Mouse (Mus musculus): ENCODE measurements at regions not wholly inside any gene's neighbourhood (a gene's known extent, or its start where the extent isn't known, plus 50 kb on each side); places are given as distances from the start of the nearest gene placed in this dataset.

DNA sequence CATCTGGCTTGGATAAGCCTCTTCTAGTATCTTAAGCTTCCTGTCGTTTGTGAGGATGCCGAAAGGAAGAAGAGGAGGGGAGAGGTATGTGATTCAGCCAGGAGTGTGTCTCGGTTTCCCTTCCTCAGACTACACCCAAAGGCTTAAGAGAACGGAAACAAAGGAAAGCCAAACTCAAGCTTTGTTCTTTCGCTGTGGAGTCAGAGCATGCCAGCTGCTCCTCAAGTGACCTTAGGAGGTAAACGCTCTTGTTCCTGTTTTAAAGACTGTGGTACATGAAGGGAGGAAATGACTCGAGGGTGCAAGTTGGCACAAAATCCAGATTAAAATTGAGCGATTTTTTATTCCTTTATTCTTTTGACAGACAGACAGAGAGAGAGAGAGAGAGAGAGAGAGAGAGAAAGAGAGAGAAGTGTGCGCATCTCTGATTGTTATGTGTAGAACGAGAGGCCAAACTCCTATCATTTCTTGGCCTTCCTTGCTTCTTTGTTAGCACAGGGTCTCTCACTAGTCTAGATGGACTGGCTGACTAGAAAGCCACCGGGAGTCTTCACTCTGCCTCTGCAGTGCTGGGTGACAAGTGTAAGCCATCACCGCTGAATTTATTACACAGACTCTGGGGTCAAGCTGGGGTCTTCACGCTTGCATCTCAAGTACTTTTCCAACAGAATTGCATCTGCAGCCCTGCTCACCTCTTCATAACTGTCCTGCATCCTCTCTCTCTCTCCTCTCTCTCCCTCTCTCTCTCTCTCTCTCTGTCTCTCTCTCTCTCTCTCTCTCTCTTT is 151.5 kb upstream of the Pde3a start:
- WGBS = 60% methylated on average over 13 of the region's 13 CpGs
- no peak overlapping the region for H3K27ac ChIP-seq
- no peak overlapping the region for H3K9ac ChIP-seq
- H3K4me1 ChIP-seq = no peaks in the 10 kb centered on the region
- H3K4me2 ChIP-seq = no peak overlapping the region
- H3K27me3 ChIP-seq (replicated peaks) = no peaks in the 10 kb centered on the region
- H3K36me3 ChIP-seq (replicated peaks) = no peaks in the 10 kb centered on the region
- ATAC-seq (replicated peaks) = no peak
- no peak overlapping the region for H3K4me3 ChIP-seq
- no peaks in the 10 kb centered on the region for H3K9me3 ChIP-seq

DNA sequence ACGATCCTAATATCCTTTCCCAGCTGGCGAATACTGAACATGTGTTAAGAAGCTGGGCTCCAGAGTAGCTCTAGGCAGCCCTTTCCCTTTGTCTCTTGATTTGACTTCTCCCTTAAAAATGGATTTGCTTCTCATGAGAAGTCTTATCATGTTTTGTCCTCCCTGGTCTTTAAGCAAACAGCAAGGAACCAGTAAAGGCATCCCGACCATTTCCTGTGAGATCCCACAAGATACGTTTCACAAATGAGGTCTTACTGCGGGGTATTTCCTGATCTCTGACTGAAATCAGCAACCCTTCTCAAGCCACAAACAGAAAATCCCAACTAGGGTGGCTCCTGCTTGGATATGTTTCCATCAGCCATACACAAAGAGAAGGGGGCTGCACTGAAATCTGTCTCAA is 130.8 kb upstream of the Pde3a start:
- no peak overlapping the region for H3K27ac ChIP-seq
- no peaks in the 10 kb centered on the region for H3K27me3 ChIP-seq (replicated peaks)
- no peak for ATAC-seq (replicated peaks)
- H3K4me1 ChIP-seq = no peaks in the 10 kb centered on the region
- no peaks in the 10 kb centered on the region for H3K9me3 ChIP-seq
- no peak overlapping the region for H3K9ac ChIP-seq
- no peak overlapping the region for H3K4me2 ChIP-seq
- 75% methylated on average over 5 of the region's 5 CpGs for WGBS
- H3K4me3 ChIP-seq = no peak overlapping the region
- no peaks in the 10 kb centered on the region for H3K36me3 ChIP-seq (replicated peaks)

DNA sequence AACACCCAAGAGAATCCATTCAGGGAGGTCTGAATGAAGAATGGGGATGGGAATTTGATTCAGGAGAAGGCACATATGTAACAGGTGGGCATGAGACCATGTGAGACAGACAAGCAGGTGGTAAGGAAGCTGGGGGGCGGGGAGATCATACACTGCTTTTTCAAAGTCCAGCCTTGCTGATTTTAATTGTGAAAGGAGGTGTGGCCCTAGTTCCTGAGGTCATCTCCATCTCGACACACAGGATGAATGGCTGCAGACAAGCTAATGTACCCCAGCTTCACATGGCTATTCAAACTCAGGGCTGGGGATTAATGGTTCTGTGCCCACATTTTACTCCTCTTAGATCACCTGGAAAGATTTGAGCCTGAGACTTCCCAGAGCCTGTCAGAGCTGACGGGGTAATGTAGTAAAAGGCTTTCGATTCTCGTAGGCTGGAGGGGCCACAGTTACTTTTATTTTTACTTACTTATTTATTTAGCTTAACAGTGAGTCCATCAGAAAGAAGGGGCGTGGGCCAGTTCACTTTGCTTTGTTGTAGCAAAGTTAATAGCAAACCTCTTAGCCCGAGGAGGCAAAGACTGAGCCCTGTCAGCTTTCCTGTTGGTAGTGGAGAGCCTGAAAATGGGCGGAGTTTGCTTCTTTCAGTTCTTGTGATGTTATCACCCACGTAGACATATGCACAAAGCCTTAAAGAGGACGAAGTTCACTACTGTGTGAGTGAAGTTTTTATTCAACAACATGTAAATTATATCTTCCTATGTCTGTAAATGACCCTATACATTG is 122.3 kb upstream of the Pde3a start:
- Histone ChIP-seq H3K27ac (no peak overlapping the region), H3K36me3 (replicated peaks) (no peaks in the 10 kb centered on the region), H3K4me1 (no peaks in the 10 kb centered on the region), H3K4me2 (no peak overlapping the region), H3K4me3 (no peak overlapping the region), H3K9me3 (no peaks in the 10 kb centered on the region), H3K9ac (no peak overlapping the region), H3K27me3 (replicated peaks) (no peaks in the 10 kb centered on the region)
- 67% methylated on average over 10 of the region's 10 CpGs for WGBS
- ATAC-seq (replicated peaks) = no peak

DNA sequence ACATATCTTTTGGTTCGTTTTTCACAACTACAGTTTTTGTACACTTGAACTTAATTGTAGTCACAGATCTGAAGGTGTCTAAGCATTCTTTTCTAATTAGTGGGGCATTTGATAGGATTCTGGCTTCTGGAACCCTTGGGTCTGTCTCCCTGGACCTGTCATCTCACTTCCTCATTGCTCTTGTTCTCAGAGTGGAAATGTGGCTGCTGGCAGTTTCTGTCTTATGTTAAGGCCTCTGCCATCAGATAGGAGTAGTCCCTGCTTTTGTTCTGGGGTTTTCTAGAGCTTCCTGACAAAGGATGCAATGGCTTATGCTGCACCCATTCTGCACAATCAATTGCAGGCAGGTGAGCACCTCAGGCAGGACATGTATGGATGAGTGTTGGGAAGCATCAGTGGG is 119.5 kb upstream of the Pde3a start:
- no peak overlapping the region for H3K4me3 ChIP-seq
- 88% methylated on average over 1 of the region's 1 CpGs for WGBS
- no peaks in the 10 kb centered on the region for H3K9me3 ChIP-seq

DNA sequence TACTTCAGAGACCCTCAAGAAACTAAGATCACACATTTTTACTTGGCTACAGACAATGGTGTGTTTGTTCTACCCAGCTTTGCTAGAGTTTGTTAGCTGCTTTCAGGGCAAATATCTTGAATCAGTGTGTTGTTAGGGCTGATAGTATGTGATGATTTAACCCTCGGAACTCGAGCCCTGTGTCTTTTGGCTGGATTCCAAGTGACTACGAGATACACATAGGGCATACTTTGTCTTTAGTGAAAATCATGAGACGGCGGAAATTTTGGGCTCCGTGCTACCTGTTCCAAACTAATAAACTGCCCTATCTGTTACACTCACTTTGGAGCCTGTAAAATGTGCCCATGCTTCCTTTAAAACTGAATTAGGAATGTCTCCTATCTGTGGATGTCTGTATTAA is 114.9 kb upstream of the Pde3a start:
- 65% methylated on average over 6 of the region's 6 CpGs for WGBS
- no peak for ATAC-seq (replicated peaks)

More for the DNA sequence above, 119.5 kb upstream of the Pde3a start:
- Histone ChIP-seq H3K9ac (no peak overlapping the region), H3K27me3 (replicated peaks) (no peaks in the 10 kb centered on the region), H3K4me2 (no peak overlapping the region), H3K36me3 (replicated peaks) (no peaks in the 10 kb centered on the region), H3K4me1 (no peaks in the 10 kb centered on the region), H3K27ac (no peak overlapping the region)
- ATAC-seq (replicated peaks) = no peak

DNA sequence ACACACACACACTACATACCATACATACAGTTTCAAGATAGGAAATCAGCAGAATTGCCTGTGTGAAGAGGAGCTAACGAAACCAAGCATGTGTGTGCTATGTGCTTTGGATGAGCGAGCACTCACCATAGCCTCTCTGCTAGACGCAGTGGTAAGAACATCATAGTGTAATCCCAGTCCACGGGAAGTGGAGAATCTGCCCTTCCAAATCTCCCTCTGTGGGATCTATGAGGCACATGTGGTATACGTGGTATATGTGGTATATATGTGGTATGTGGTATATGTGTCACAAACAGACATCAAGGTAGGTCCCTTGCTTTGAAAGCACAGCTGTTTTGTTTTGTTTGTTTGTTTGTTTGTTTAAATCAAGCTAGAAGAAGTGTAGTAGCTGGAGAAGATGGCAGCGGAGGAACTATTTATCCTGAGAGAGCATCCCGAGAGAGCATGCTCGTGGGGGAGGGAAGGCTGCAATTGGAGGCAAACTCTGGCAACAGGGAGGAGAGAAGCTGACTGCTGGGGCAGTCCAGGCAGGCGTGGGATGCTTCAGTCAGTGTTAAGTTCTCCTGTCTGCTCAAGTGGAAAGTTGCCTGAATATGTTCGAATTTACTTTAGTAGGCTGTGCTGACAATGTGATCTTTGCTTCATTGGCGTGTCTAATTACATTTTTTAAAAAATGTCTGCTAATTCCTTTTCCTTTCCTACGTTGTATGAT is 112.2 kb upstream of the Pde3a start:
- H3K9me3 ChIP-seq = no peaks in the 10 kb centered on the region
- H3K4me1 ChIP-seq = no peaks in the 10 kb centered on the region
- no peaks in the 10 kb centered on the region for H3K27me3 ChIP-seq (replicated peaks)
- no peak for ATAC-seq (replicated peaks)
- no peak overlapping the region for H3K4me3 ChIP-seq
- no peak overlapping the region for H3K9ac ChIP-seq
- H3K36me3 ChIP-seq (replicated peaks) = no peaks in the 10 kb centered on the region
- no peak overlapping the region for H3K27ac ChIP-seq
- H3K4me2 ChIP-seq = no peak overlapping the region
- 65% methylated on average over 12 of the region's 12 CpGs for WGBS

More for the DNA sequence above, 114.9 kb upstream of the Pde3a start:
- Histone ChIP-seq H3K27me3 (replicated peaks) (no peaks in the 10 kb centered on the region), H3K4me2 (no peak overlapping the region), H3K9me3 (no peaks in the 10 kb centered on the region), H3K27ac (no peak overlapping the region), H3K4me3 (no peak overlapping the region), H3K36me3 (replicated peaks) (no peaks in the 10 kb centered on the region), H3K9ac (no peak overlapping the region), H3K4me1 (no peaks in the 10 kb centered on the region)

DNA sequence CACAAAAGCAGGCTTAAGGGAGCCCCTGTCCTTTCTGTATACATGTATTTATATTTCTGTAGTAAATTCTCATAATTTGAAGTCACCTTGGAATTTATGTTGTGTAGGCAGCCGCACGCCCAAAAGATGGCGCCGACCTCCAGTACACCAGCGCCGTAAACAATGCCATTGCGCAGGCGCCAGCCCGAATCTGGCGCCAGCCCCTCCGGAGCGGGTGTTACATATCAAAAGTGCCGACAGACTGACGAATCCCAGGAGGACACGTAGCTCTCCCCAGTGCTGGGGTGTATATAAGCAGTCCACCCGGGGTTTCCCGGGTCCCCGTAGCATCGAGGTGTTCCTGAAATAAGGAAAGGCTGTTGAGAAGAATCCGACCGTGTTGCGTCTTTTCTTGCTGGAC is 108.1 kb upstream of the Pde3a start:
- no peaks in the 10 kb centered on the region for H3K4me1 ChIP-seq
- WGBS = 94% methylated on average over 22 of the region's 22 CpGs
- H3K36me3 ChIP-seq (replicated peaks) = no peaks in the 10 kb centered on the region
- no peak overlapping the region for H3K4me2 ChIP-seq
- no peak overlapping the region for H3K4me3 ChIP-seq
- H3K27ac ChIP-seq = no peak overlapping the region
- H3K9me3 ChIP-seq = no peaks in the 10 kb centered on the region
- H3K9ac ChIP-seq = no peak overlapping the region
- ATAC-seq (replicated peaks) = no peak
- no peaks in the 10 kb centered on the region for H3K27me3 ChIP-seq (replicated peaks)

DNA sequence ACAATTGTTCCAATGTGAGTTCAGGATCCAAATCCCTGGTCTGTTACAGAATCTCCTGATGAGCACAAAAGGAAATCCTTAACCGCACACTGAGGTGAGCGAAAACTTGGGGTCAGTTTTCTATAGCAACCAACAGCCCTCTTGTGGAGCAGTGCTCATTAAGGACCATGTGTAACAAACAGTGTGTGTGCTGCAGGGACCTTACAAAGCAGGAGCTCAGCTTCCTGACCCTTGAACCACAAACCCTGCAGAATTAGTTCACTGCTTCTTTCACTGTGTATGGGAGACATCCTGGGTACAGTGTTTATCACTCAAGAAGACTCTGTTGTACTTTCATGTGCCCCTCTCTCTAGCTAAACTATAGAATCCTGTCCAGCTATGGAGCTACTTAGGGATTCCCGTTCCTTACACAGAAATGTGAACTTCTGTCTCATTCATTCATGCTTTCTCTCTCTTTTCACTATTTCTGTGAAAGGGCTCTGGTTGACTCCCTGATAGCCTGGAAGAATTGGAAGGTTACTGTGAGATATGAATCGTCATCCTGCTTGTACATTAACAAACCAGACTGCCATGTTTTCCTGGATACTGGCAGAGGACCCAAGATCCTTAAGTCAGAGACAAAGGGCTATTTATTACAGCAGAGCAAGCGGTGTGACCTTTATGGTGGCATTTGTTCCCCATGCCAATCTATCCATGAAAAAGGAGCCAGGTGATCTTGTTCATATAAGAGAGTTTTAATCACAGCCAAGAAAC is 100.5 kb upstream of the Pde3a start:
- H3K9me3 ChIP-seq = no peaks in the 10 kb centered on the region
- no peak overlapping the region for H3K4me2 ChIP-seq
- peak; percentile 69 for ATAC-seq (replicated peaks)
- H3K27me3 ChIP-seq (replicated peaks) = no peaks in the 10 kb centered on the region
- H3K4me3 ChIP-seq = no peak overlapping the region
- no peak overlapping the region for H3K27ac ChIP-seq
- 49% methylated on average over 5 of the region's 5 CpGs for WGBS
- H3K36me3 ChIP-seq (replicated peaks) = no peaks in the 10 kb centered on the region
- peaks cover 4% of the 10 kb centered on the region; the same call in 1 of the 2 replicates for H3K4me1 ChIP-seq
- no peak overlapping the region for H3K9ac ChIP-seq

DNA sequence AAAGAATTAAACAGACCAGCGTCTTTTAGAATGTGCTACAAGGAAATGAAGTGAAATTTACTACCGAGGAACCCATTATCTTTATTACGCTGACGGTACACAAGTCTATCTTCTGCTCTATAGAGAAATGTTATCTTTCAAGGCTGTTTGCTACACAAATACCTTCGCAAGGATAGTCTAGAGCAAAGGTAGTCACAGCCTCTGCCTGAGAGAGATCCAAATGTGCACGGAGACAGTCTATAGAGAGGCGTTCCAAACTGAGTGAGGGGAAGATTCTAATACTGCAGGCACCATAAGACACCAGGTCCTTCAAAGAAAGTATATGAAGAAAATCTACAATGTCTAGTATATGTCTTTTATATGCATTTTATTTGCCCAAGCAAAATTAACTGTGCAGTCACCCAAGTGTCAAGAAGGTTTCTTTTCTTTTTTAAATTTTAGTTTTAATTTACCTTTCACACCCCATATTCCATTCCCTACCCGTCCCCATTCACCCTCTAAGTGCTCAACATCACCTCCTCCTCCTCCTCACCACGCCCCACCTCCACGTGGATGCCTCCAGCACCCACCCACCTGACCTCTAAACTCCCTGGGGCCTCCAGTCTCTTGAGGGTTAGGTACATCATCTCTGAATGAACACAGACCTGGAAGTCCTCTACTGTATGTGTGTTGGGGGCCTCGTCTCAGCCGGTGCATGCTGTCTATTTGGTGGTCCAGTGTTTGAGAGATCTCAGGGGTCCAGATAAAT is 99.7 kb upstream of the Pde3a start:
- 88% methylated on average over 12 of the region's 12 CpGs for WGBS
- no peak for ATAC-seq (replicated peaks)
- H3K9ac ChIP-seq = no peak overlapping the region
- H3K4me2 ChIP-seq = no peak overlapping the region
- no peaks in the 10 kb centered on the region for H3K9me3 ChIP-seq
- H3K27me3 ChIP-seq (replicated peaks) = no peaks in the 10 kb centered on the region
- peaks cover 4% of the 10 kb centered on the region; the same call in 1 of the 2 replicates for H3K4me1 ChIP-seq
- H3K36me3 ChIP-seq (replicated peaks) = no peaks in the 10 kb centered on the region
- no peak overlapping the region for H3K4me3 ChIP-seq
- no peak overlapping the region for H3K27ac ChIP-seq

DNA sequence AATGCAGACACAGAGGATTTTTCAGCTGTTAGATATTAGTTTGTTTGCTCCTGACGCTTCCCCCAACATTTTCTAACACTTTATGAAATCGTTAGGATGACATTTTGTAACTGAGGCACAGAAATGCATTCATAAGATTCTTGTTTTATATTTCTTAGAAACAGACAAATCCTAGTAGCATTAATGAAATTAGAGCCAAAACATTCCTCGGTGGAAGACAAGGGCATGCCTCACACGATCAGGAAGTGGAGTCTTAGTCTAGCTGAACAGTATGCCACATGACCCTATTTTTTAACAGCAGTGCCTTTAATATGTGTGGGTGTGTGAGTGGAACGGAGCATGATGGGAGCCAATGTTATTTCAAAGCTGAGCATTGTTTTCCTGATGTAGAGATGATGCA is 89.7 kb upstream of the Pde3a start:
- ATAC-seq (replicated peaks) = no peak
- Histone ChIP-seq H3K36me3 (replicated peaks) (no peaks in the 10 kb centered on the region), H3K27me3 (replicated peaks) (no peaks in the 10 kb centered on the region), H3K9ac (no peak overlapping the region), H3K4me1 (no peaks in the 10 kb centered on the region), H3K9me3 (no peaks in the 10 kb centered on the region), H3K27ac (no peak overlapping the region), H3K4me3 (no peak overlapping the region), H3K4me2 (no peak overlapping the region)
- 82% methylated on average over 5 of the region's 5 CpGs for WGBS

DNA sequence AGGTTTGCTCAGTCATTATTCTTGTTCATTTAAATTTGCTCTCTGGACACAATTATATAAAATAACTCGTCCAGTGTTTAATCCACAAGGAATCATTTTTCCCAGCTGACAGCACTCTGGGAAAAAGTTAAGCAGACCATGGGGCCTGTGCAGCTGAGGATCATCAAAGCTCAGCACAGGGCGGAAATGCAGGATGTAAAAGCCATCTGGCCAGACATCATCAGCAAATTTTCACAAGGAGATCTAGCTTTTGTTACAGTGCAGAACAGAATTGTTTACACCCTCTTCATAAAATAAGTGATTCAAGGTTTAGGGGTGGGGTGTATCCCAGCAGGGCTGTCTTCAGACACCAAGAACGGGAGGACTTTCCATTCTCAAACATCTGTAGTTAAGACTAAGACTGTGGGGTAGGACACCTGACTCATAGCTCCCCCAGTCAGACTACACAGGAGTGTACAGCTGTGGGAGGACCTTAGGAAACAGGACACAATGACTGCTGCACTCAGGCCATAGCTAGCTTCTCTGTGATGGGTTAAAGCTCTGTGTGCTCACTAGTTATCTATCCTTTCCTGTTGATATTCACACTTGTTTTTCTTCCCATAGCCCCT is 87.3 kb upstream of the Pde3a start:
- H3K4me3 ChIP-seq = no peak overlapping the region
- 80% methylated on average over 3 of the region's 3 CpGs for WGBS
- no peaks in the 10 kb centered on the region for H3K36me3 ChIP-seq (replicated peaks)
- H3K9me3 ChIP-seq = no peaks in the 10 kb centered on the region
- H3K4me2 ChIP-seq = no peak overlapping the region
- H3K4me1 ChIP-seq = no peaks in the 10 kb centered on the region
- H3K27ac ChIP-seq = no peak overlapping the region
- H3K27me3 ChIP-seq (replicated peaks) = no peaks in the 10 kb centered on the region
- no peak for ATAC-seq (replicated peaks)
- H3K9ac ChIP-seq = no peak overlapping the region

All from midbrain, embryonic 15.5 days (tissue).